Mouse (Mus musculus): ENCODE results near the gene Adgrl2. TPM values are rescaled to one million over a fixed set of nuclear protein-coding genes. Genes with fewer than 3 reads are reported as not detected.

The Adgrl2 gene
- 14.2 TPM for polyA plus RNA-seq (2014; fragmentation: Illumina TruSeq; extraction: RNeasy Lipid Tissue Mini Kit (QIAGEN cat#74804); ENCODE audit: low replicate concordance)

GRCm38 (mm10) chr3:148990531-148991003, at the start of gene Adgrl2:
Gene Adgrl2, minus strand, starts transcription at chr3:148990555.

